Mouse (Mus musculus) hindbrain, embryonic 15.5 days (tissue): Measurements from ENCODE around the gene Tns1. TPM values are rescaled to one million over a fixed set of nuclear protein-coding genes. Genes with fewer than 3 reads are reported as not detected.
A peak's percentile ranks its signal among the peaks of the same experiment; 100 is the strongest.
"Not testable (repeated sequence)": the region's sequence is repeated elsewhere in the genome, so short reads cannot be mapped to it uniquely, and the experiment has no call there.

ENCODE experiments used
- ATAC-seq: fragments of 200-750 bp; cut with Nextera tagmentation; 2 replicates; pipeline ENCODE4 v1.8.0; 2017; ENCODE audit warnings: low read depth, moderate number of reproducible peaks, moderate TSS enrichment; ENCODE audit not compliant: low FRiP score
- H3K27ac ChIP-seq: fragments of 300-500 bp; sonication (generic); replicated peaks from 2 replicates; pipeline ENCODE4 v1.5.1; 2015; ENCODE audit warnings: mild to moderate bottlenecking, inconsistent platforms
- H3K27me3 ChIP-seq: fragments of 300-500 bp; sonication (generic); 2 replicates; pipeline ENCODE4 v1.6.1; 2015; ENCODE audit warnings: control low read depth, inconsistent platforms
- H3K36me3 ChIP-seq: fragments of 300-500 bp; sonication (generic); 2 replicates; pipeline ENCODE4 v1.6.1; 2015; ENCODE audit warnings: control low read depth, inconsistent platforms
- H3K4me1 ChIP-seq: fragments of 300-500 bp; sonication (generic); replicated peaks from 2 replicates; pipeline ENCODE4 v1.6.1; 2015; ENCODE audit warnings: control low read depth, inconsistent platforms
- H3K4me2 ChIP-seq: fragments of 300-500 bp; sonication (generic); 2 replicates; pipeline ENCODE4 v1.6.1; 2015; ENCODE audit warnings: moderate library complexity, mild to moderate bottlenecking, inconsistent platforms
- H3K4me3 ChIP-seq: fragments of 300-500 bp; sonication (generic); 2 replicates; pipeline ENCODE4 v1.5.1; 2015; ENCODE audit warnings: mild to moderate bottlenecking, inconsistent platforms
- H3K9ac ChIP-seq: fragments of 300-500 bp; sonication (generic); 2 replicates; pipeline ENCODE4 v1.6.1; 2015; ENCODE audit warnings: inconsistent platforms
- H3K9me3 ChIP-seq: fragments of 300-500 bp; sonication (generic); 2 replicates; pipeline ENCODE4 v1.6.1; 2016; ENCODE audit warnings: control low read depth, inconsistent platforms
- WGBS: fragments of 180-500 bp; shearing (Covaris S2); methylation state at CpG from one replicate; pipeline ENCODE4 v1.1.7; 2015; 5-methylcytosine and 5-hydroxymethylcytosine counted together
- polyA plus RNA-seq: library from polyadenylated mRNA; unstranded; fragments of >200 nt; fragmentation: Nextera tagmentation; extraction: Ambion mirVana; gene quantifications from 2 replicates; pipeline ENCODE4 v1.2.1, GENCODE M21; 2015

Gene Tns1
- polyA plus RNA-seq, 1 experiment from 2014 or later = 13.5 TPM

GRCm38 (mm10) chr1:73904641-73905040 lies 219.6 kb downstream of the Tns1 start:
- no peak overlapping the region for H3K9ac ChIP-seq
- H3K9me3 ChIP-seq = no peaks in the 10 kb centered on the region
- ATAC-seq = no peak
- no peaks in the 10 kb centered on the region for H3K36me3 ChIP-seq
- no peak overlapping the region for H3K4me3 ChIP-seq
- H3K27me3 ChIP-seq = no peaks in the 10 kb centered on the region
- WGBS = 89% methylated on average over 8 of the region's 8 CpGs
- no peak overlapping the region for H3K4me2 ChIP-seq
- no peak overlapping the region for H3K27ac ChIP-seq
- H3K4me1 ChIP-seq = peaks cover 15% of the 10 kb centered on the region

DNA sequence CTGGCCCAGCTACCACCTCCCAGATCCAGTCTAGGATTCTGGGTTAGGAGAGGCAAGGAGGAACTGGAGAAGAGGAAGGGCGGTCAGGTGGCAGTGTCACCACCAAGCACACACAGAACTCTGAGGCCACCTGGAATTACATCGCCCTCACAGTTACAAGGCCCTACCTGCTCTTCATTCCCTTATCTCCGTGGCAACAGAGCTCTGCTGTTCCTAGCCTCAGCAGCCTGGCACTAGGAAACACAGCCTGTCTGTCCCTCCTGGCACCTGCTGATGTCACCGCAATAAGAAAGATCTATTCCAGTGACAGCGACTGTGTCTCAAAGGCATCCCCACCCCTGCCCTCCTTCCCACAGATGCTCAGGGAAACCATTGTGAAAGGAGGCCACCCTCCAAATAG lies 221.2 kb downstream of the Tns1 start:
- H3K4me2 ChIP-seq = no peak overlapping the region
- H3K27ac ChIP-seq = peak overlapping the region; percentile 60; the same call in 1 of the 2 replicates
- H3K4me1 ChIP-seq = peaks cover 15% of the 10 kb centered on the region
- WGBS = 67% methylated on average over 5 of the region's 5 CpGs
- no peak overlapping the region for H3K4me3 ChIP-seq
- ATAC-seq = peak; percentile 44; the same call in 1 of the 2 replicates
- no peaks in the 10 kb centered on the region for H3K9me3 ChIP-seq
- no peaks in the 10 kb centered on the region for H3K36me3 ChIP-seq
- no peak overlapping the region for H3K9ac ChIP-seq
- H3K27me3 ChIP-seq = no peaks in the 10 kb centered on the region

GRCm38 (mm10) chr1:73902171-73902991 lies 221.9 kb downstream of the Tns1 start:
- H3K4me1 ChIP-seq = peaks cover 15% of the 10 kb centered on the region
- H3K4me2 ChIP-seq = peak overlapping the region; percentile 26
- 9% methylated on average over 16 of the region's 16 CpGs for WGBS
- H3K4me3 ChIP-seq = no peak overlapping the region
- no peaks in the 10 kb centered on the region for H3K27me3 ChIP-seq
- peak overlapping the region; percentile 60 for H3K27ac ChIP-seq
- no peaks in the 10 kb centered on the region for H3K36me3 ChIP-seq
- ATAC-seq = peak; percentile 69
- no peaks in the 10 kb centered on the region for H3K9me3 ChIP-seq
- no peak overlapping the region for H3K9ac ChIP-seq

GRCm38 (mm10) chr1:73901496-73901899 lies 222.8 kb downstream of the Tns1 start:
- WGBS = 11% methylated on average over 3 of the region's 3 CpGs

DNA sequence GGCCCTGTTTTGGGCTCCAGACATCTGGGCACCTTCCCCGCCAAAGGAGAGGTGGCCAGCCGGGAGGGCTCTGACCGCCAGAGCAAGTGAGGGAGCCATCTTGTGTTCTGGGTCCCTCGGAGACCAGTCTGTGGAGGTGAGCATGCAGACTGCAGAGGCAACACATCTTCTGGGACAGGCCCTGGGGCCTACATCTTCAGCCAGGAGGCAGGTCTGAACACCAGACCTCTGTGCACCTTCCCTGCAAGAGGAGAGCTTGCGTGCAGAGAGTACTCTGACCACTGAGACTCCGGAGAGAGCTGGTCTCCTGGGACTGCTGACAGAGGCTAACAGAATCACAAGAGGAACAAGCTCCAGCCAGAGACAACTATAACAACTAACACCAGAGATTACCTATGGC lies 228.8 kb downstream of the Tns1 start:
- H3K4me1 ChIP-seq, H3K27ac ChIP-seq, H3K4me3 ChIP-seq, ATAC-seq, H3K27me3 ChIP-seq, H3K36me3 ChIP-seq, H3K9me3 ChIP-seq, H3K4me2 ChIP-seq, H3K9ac ChIP-seq: not testable (repeated sequence)
- WGBS = 96% methylated on average over 6 of the region's 6 CpGs

More at GRCm38 (mm10) chr1:73901496-73901899, 222.8 kb downstream of the Tns1 start:
- H3K27ac ChIP-seq = no peak overlapping the region
- no peak overlapping the region for H3K4me3 ChIP-seq
- no peak overlapping the region for H3K9ac ChIP-seq
- H3K36me3 ChIP-seq = no peaks in the 10 kb centered on the region
- peak; percentile 59 for ATAC-seq
- no peaks in the 10 kb centered on the region for H3K27me3 ChIP-seq
- H3K9me3 ChIP-seq = no peaks in the 10 kb centered on the region
- peaks cover 15% of the 10 kb centered on the region for H3K4me1 ChIP-seq
- no peak overlapping the region for H3K4me2 ChIP-seq

DNA sequence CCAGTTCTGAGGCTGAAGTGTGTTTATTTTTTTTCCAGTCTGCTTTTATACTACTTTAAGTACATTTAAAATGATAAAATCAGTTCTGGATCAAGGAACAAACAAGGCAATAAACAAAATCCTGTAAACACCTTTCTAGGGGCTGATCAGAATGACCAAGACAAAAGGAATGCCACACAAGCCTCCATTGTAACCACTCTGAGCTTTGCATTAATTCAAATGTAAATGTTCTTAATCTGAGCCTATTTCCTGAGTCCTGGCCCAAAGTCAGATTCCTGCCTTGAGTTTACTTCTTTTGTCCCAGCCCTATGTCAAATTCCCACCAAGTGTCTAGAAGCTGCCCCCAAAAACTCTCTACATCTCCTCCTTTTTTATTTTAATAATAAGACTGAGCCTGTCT lies 243.5 kb downstream of the Tns1 start:
- Histone ChIP-seq H3K4me3 (no peak overlapping the region), H3K9me3 (no peaks in the 10 kb centered on the region), H3K4me2 (no peak overlapping the region), H3K9ac (no peak overlapping the region), H3K4me1 (no peaks in the 10 kb centered on the region), H3K36me3 (no peaks in the 10 kb centered on the region), H3K27me3 (no peaks in the 10 kb centered on the region), H3K27ac (no peak overlapping the region)
- ATAC-seq = no peak

DNA sequence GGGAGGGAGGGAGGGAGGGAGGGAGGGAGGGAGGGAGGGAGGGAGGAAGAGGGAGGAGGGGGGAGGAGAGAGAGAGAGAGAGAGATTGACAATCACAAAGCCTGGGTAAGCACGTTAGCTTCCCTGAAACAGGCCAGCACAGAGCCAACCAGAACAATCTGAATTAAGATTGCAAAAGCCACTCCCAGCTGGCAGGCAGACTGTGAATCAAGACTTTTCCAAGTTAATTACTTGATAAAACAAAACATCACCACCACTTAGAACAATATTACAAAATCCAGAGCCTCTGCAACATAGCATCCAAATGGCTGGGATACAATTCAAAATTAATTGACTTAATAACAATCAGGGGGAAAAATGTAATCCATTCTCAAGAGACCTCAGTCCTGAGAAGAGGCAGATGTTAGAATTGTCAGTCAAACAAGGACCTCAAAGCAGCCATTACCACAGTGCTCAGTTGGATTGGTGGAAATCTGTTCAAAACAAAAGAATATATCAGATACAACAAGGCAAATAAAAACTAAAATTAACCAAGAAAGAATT lies 248.5 kb downstream of the Tns1 start:
- Histone ChIP-seq H3K9ac (no peak overlapping the region), H3K9me3 (no peaks in the 10 kb centered on the region), H3K27me3 (no peaks in the 10 kb centered on the region), H3K4me2 (no peak overlapping the region), H3K4me1 (no peaks in the 10 kb centered on the region), H3K27ac (no peak overlapping the region), H3K4me3 (no peak overlapping the region), H3K36me3 (no peaks in the 10 kb centered on the region)
- 5% methylated on average over 1 of the region's 1 CpGs for WGBS
- no peak for ATAC-seq

DNA sequence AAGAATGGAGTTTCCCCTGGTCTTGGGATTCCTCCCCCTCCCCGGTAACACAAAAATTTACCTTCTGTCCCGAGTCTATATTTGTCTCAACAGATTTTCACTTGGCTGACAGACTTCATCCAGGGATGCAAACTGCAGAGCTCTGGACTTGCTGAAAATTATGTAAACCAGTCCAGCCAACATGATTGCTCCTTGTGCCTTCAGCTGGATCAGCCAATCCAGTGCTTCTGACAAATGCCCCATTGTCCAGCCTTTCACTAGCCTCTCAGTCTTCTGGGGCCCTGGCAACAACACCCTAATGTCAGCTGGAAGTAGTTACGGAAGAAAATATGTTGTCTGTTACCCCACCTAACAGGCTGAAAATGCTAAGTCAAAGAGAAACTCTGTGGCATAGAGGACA lies 259.9 kb downstream of the Tns1 start:
- no peaks in the 10 kb centered on the region for H3K36me3 ChIP-seq
- H3K27ac ChIP-seq = no peak overlapping the region
- no peak overlapping the region for H3K4me3 ChIP-seq
- 67% methylated on average over 3 of the region's 3 CpGs for WGBS
- H3K9ac ChIP-seq = no peak overlapping the region
- no peak for ATAC-seq
- no peak overlapping the region for H3K4me2 ChIP-seq
- H3K9me3 ChIP-seq = no peaks in the 10 kb centered on the region
- H3K4me1 ChIP-seq = peaks cover 8% of the 10 kb centered on the region
- no peaks in the 10 kb centered on the region for H3K27me3 ChIP-seq

DNA sequence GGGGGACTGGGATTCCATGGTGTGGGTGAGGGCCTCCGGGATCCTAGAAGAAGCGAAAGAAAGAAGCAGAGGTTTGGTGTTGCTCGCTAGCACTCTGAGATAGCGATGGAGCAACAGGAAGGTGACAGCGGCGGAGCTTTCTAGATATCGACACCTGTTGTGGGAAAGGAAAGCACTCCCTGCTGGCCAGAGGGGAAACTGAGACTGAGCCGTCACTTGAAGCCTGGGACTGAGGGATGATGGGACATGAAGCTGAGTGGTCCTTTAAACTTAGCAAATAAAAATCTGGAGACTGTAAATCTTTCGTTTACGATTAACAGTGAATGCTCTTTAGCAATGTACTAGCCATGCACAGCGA lies 261.2 kb downstream of the Tns1 start:
- ATAC-seq = no peak
- H3K27me3 ChIP-seq = no peaks in the 10 kb centered on the region
- no peak overlapping the region for H3K27ac ChIP-seq
- 62% methylated on average over 11 of the region's 11 CpGs for WGBS
- no peak overlapping the region for H3K4me3 ChIP-seq
- 0 out of 2 replicates have a peak overlapping the region, but pooled peaks have one; percentile 22 for H3K4me2 ChIP-seq
- peak overlapping the region; percentile 7; the same call in 1 of the 2 replicates for H3K9ac ChIP-seq
- no peaks in the 10 kb centered on the region for H3K36me3 ChIP-seq
- H3K4me1 ChIP-seq = peaks cover 8% of the 10 kb centered on the region
- no peaks in the 10 kb centered on the region for H3K9me3 ChIP-seq

DNA sequence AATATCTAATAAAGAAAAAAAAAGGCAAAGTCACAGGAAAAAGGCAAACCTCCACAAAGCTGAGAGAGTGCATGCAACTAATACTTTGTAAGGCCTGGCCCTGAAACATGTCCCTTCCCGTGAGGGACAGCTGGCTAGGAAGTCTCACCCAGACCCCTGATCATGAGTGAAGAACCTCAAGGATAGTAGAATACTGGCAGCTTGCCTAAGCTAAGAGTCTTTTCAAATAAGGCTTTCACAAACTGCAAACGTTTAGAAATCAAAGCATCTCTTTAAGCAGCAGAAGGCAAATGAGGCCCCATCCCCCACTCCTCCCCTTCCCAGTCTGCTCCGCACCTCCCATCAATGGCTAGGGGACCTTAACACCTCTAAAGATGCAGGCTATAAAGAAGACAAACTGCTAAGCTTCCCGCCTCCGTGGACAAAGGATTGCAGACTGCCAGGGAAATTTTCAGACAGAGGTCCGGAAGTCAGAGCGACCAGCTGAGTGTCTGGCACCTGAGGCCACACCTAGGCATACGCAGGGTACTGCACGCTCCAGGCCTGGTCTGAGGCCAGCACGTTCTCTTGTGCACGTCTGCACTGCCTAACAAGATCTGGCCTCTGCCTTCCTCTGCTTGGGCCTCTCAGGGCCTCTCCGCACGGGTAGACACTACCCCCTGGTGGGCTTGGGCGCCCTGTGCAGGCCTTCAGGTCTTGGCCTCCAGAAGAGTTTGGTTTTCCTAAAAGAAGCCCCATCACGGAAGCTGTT lies 261.8 kb downstream of the Tns1 start:
- Histone ChIP-seq H3K4me2 (peak overlapping the region; percentile 22; the same call in 1 of the 2 replicates), H3K36me3 (no peaks in the 10 kb centered on the region), H3K4me1 (peaks cover 9% of the 10 kb centered on the region), H3K27me3 (no peaks in the 10 kb centered on the region), H3K27ac (0 out of 2 replicates have a peak overlapping the region, but pooled peaks have one; percentile 3), H3K9me3 (no peaks in the 10 kb centered on the region), H3K9ac (peak overlapping the region; percentile 7; the same call in 1 of the 2 replicates), H3K4me3 (no peak overlapping the region)
- 14% methylated on average over 15 of the region's 15 CpGs for WGBS
- ATAC-seq = peak; percentile 93

DNA sequence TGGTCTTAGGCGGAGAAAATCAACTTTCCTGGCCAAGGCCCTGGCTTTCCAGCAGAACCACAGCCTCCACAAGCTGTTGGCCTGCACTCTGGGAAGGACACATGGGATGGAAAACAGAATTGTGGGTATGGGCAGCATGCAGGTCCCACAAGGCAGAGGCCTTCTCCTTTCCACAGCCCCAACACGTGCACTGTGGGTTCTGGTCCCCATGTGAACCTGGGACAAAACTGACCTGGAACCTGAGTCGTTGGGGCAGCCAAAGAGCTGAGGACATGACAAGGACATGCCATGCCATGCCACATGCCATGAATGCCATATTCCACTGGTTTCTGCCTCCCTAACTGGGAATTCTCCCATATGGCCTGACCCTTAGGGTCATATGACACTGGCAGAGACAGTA lies 263.8 kb downstream of the Tns1 start:
- Histone ChIP-seq H3K36me3 (no peaks in the 10 kb centered on the region), H3K4me3 (no peak overlapping the region), H3K4me1 (peaks cover 12% of the 10 kb centered on the region), H3K9me3 (no peaks in the 10 kb centered on the region), H3K27ac (no peak overlapping the region), H3K27me3 (no peaks in the 10 kb centered on the region), H3K9ac (no peak overlapping the region), H3K4me2 (no peak overlapping the region)
- WGBS = 84% methylated on average over 3 of the region's 3 CpGs
- ATAC-seq = no peak
